Comparison of ENCODE assay signal across 8 mouse cellular contexts in genomic region chr13:52978321-52978981, GRCm38 (mm10). TPM values are rescaled to one million over a fixed set of nuclear protein-coding genes. Genes with fewer than 3 reads are reported as not detected.
DNase-seq lines count a peak whose midpoint lies in the region; ATAC-seq and TF ChIP-seq lines count a peak whose summit lies in the region.

No protein-coding gene starts in this region.

- peak; percentile 55 for DNase-seq in ovary, adult 18-20 months (ENCODE audit: low spot score)
- no peak for DNase-seq in ovary, postnatal 14 days (ENCODE audit: low spot score)
- peak; percentile 38 to 41 for DNase-seq in heart, adult 9 months (ENCODE audit: low spot score in 2 of 2)
- DNase-seq in kidney, adult 9 months: peak; percentile 39
- DNase-seq in lung, postnatal 0 days (ENCODE audit: low spot score): peak; percentile 58
- peak; percentile 53 for DNase-seq in right cerebral cortex, postnatal 10 days (ENCODE audit: low spot score in 2 of 2)

- H3K9me3 ChIP-seq in lung, postnatal 0 days (ENCODE audit: low read length): no peaks in the 10 kb centered on the region

- H3K9ac ChIP-seq in lung, postnatal 0 days (replicated peaks; ENCODE audit: low read depth): peak overlapping the region; percentile 54

- TF ChIP-seq POLR2A in cortical plate, adult 2 months (IDR thresholded peaks at IDR 0.05; ENCODE audit: extremely low read depth, insufficient read depth, low read length): no peak

- peak overlapping the region; percentile 65 for H3K4me3 ChIP-seq in cortical plate, adult 2 months (ENCODE audit: insufficient read depth, low read length)
- peak overlapping the region; percentile 86 for H3K4me3 ChIP-seq in lung, postnatal 0 days (ENCODE audit: low read depth, low read length)

- H3K27ac ChIP-seq in cortical plate, adult 2 months (ENCODE audit: insufficient read depth, low read length): peak overlapping the region; percentile 89
- peak overlapping the region; percentile 66 for H3K27ac ChIP-seq in lung, postnatal 0 days (ENCODE audit: low read length)

- 1% methylated on average over 51 of the region's 64 CpGs for WGBS in lung, postnatal 0 days

- H3K36me3 ChIP-seq in lung, postnatal 0 days (ENCODE audit: insufficient read depth, low read length): no peaks in the 10 kb centered on the region

- H3K4me2 ChIP-seq in lung, postnatal 0 days (replicated peaks; ENCODE audit: low read depth, low read length): peak overlapping the region; percentile 99

- no peak for TF ChIP-seq CTCF in cortical plate, adult 2 months (IDR thresholded peaks at IDR 0.05; ENCODE audit: extremely low read depth, insufficient read depth, low read length)
- no peak for TF ChIP-seq CTCF in lung, postnatal 0 days (IDR thresholded peaks at IDR 0.05)

- no peaks in the 10 kb centered on the region; the same call in none of the 2 replicates for H3K4me1 ChIP-seq in cortical plate, adult 2 months (ENCODE audit: control insufficient read depth, insufficient read depth, low read length)
- peaks cover 9% of the 10 kb centered on the region; the same call in 1 of the 2 replicates for H3K4me1 ChIP-seq in lung, postnatal 0 days (ENCODE audit: insufficient read depth, low read depth, low read length)

- no peaks in the 10 kb centered on the region for H3K27me3 ChIP-seq in lung, postnatal 0 days (replicated peaks; ENCODE audit: insufficient read depth, low read length)

- ATAC-seq in lung, postnatal 0 days: no peak
- ATAC-seq in megakaryocyte-erythroid progenitor cell, adult 5-6 weeks (replicated peaks; ENCODE audit: low FRiP score, low TSS enrichment, poor library complexity, severe bottlenecking): no peak

- TF ChIP-seq EP300 in lung, postnatal 0 days (IDR thresholded peaks at IDR 0.05): no peak

RNA-seq across cellular contexts. Expression of gene Nfil3, which starts 2.4 kb away (rescaled TPM):
- 5.2 and 5.3 TPM in 2 replicates for polyA plus RNA-seq in cortical plate, adult 2 months (2012; rRNA removed)
- 18.6 and 18.7 TPM in 2 replicates for polyA plus RNA-seq in lung, postnatal 0 days (2015; fragmentation: Nextera tagmentation; extraction: Ambion mirVana)
- total RNA-seq in megakaryocyte-erythroid progenitor cell, adult 5-6 weeks (2014; fragmentation: Nextera tagmentation): 0.64 TPM in 1 of 2 replicates, not detected in the other
- total RNA-seq in megakaryocyte-erythroid progenitor cell, adult 5-6 weeks (2017): 0.85 and 0.88 TPM in 2 replicates

RNA-seq across cellular contexts. Expression of gene Auh, which starts 49.0 kb away (rescaled TPM):
- polyA plus RNA-seq in cortical plate, adult 2 months (2012; rRNA removed): 81.6 and 84.8 TPM in 2 replicates
- polyA plus RNA-seq in lung, postnatal 0 days (2015; fragmentation: Nextera tagmentation; extraction: Ambion mirVana): 43.3 and 45.1 TPM in 2 replicates
- 28.8 and 40.9 TPM in 2 replicates for total RNA-seq in megakaryocyte-erythroid progenitor cell, adult 5-6 weeks (2014; fragmentation: Nextera tagmentation)
- 22.5 and 24.9 TPM in 2 replicates for total RNA-seq in megakaryocyte-erythroid progenitor cell, adult 5-6 weeks (2017)
